Mouse (Mus musculus) ovary, adult 10 weeks (tissue): ENCODE results near the gene Crk. TPM values are rescaled to one million over a fixed set of nuclear protein-coding genes. Genes with fewer than 3 reads are reported as not detected.

Experiments
- polyA plus RNA-seq: library from polyadenylated mRNA; stranded (reverse); fragments of 350-450 nt; fragmentation: Illumina TruSeq; extraction: RNeasy Lipid Tissue Mini Kit (QIAGEN cat#74804); gene quantifications from one replicate; pipeline ENCODE4 v1.2.3, GENCODE M21; 2014

The Crk gene
- polyA plus RNA-seq: 257 TPM

DNA sequence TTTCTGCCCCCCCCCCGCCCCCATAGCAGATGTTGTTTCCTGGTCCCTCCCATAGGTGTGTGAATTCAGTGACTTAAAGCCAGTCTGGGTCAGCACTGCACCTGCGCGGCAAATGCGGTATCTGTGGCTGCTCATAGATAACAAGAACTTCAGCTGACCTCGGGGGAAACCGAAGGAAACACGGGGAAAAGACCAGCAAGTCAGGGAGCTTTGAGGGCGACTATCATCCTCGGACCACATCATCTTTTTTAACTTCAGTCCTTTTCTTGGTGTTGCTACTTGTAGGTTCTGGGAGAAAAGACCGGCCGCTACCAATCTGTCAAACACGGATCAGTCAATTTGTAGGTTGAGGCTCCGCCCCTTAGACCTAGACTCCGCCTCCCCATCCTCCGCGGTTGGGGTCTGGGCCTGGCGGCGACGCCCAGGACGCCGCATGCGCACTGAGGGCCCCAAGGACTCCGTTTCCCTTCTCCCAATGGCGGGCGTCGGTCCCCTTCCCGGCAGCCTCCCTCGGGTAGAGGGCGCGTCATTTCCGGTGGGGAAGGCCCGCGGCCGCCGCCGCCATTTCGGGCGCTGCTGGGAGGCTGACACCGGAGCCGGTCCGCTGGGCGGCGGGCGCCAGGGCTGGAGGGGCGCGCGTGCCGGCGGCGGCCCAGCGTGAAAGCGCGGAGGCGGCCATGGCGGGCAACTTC, at the start of gene Crk:
Crk (plus strand) TSS at position 513 of the 692 bp plus-strand sequence.

DNA sequence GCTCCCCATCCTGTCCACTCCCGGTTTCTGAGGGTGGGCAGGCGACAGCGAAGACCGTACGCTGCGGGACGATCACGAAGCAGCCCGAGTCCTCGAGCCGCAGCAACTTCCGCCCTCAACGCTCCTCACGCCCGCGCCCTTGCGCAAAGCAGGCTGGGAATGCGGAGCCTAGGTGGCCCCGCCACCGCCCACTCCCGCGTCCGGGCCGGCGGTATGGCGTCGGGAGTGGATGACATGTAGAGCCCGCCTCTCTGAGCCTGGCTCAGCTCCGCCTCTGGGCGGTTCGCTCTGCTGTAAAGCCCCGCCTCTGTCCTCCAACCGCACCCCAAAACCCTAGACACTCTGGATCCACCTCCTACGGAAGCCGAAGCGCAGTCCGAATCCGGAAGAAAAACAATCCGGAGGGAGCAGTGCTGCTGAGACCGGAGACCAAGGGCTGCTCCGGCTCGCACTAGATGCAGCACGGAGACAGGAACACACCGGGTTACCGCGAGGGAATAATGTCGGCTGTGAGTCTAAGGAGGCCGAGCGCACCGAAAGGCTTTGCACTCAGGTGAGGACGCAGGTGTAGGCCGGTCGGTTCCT, 48.3 kb upstream of the Crk start, which contains the start of gene Inpp5k:
Inpp5k (plus strand) TSS at position 344 of the 585 bp plus-strand sequence.

DNA sequence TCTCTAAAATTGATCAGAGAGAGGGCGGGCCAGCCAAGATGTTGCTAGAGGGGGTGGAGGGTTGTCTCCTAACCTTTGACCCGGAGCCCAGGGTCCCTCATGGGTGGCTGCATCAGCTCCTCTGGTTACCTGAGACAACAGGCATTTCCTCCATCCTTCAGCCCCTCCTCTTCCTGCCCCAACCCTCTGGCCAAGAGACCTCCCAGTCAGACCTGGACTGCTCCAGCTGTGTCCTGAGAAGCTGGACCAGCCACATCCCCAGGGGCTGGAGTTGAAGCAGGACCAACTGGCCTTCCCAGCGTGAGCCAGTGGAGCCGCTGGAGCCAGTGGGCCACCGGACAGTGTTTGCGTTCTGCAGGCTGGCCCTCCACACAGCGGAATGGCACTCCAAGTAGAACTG, 28.7 kb upstream of the Crk start, which contains the start of gene Myo1c:
Myo1c (plus strand) TSS at position 194 of the 400 bp plus-strand sequence.

DNA sequence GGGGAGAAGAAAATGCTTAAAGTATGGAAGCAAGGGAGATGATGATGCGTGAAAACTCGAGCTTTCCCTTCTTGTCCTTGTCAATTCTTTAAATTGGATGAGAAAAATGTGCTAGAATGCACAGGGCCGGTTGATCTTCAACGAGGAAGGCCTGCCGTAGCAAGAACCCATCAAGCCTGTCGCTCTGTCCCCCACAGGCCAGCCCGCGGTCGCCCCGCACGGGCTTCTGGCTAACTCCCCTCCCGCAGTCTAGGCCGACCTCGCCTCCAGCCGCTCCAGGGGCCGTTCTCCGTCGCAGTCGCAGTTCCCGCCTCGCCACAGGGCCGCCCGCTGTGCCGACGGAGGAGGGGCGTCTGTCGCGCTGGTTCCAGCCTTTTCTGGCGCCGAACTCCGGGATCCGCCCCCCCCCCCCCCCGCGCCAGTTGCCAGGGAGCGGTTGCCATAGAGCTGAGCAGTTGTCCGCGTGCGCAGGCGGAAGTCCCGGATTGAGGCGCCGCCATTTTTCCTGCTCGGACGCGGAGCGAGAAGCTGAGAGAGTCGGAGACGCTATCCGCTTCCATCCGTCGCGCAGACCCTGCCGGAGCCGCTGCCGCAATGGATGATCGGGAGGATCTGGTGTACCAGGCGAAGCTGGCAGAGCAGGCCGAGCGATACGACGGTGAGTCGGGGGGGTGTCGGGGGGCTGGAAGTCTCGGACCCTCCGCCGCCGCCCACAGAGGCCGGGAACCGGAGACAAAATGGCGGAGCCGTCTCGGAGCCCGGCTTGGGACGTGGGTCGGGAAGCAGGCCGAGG, 53.6 kb downstream of the Crk start, which contains the start of gene Ywhae:
Ywhae (plus strand) TSS at position 436 of the 793 bp plus-strand sequence.

Other genes with a start within 250 kb of the Crk start
- gene Serpinf2, start 239.7 kb upstream of the Crk start, polyA plus RNA-seq: not detected
- gene Wdr81, start 224.5 kb upstream of the Crk start, polyA plus RNA-seq: not detected
- 26.7 TPM for gene Tlcd2, start 217.5 kb upstream of the Crk start, polyA plus RNA-seq
- 62.0 TPM for gene Prpf8, start 192.4 kb upstream of the Crk start, polyA plus RNA-seq
- not detected for gene Rilp, start 169.2 kb upstream of the Crk start, polyA plus RNA-seq
- gene Scarf1, start 165.7 kb upstream of the Crk start, polyA plus RNA-seq: not detected
- 3.3 TPM for gene Slc43a2, start 147.6 kb upstream of the Crk start, polyA plus RNA-seq
- gene Pitpna, start 91.2 kb upstream of the Crk start, polyA plus RNA-seq: 193 TPM
- 43.8 TPM for gene Inpp5k, start 48.3 kb upstream of the Crk start, polyA plus RNA-seq
- 7.8 TPM for gene Myo1c, start 28.8 kb upstream of the Crk start, polyA plus RNA-seq
- 2,443 TPM for gene Ywhae, start 53.6 kb downstream of the Crk start, polyA plus RNA-seq
- gene Doc2b, start 116.8 kb downstream of the Crk start, polyA plus RNA-seq: 9.6 TPM